Mouse (Mus musculus) neutrophil, adult 5-6 weeks (primary cell): ENCODE results near the gene Pxn. TPM values are rescaled to one million over a fixed set of nuclear protein-coding genes. Genes with fewer than 3 reads are reported as not detected.
"Not testable (repeated sequence)": the region's sequence is repeated elsewhere in the genome, so short reads cannot be mapped to it uniquely, and the experiment has no call there.

Source experiments
- ATAC-seq: fragments of 151-379, 151-347 bp; 2 replicates; pipeline ENCODE4 v1.8.0; 2017; ENCODE audit warnings: mild to moderate bottlenecking, moderate TSS enrichment; ENCODE audit not compliant: insufficient number of reproducible peaks, poor library complexity, low FRiP score, severe bottlenecking; ENCODE audit errors: extremely low read depth
- total RNA-seq: library from RNA; stranded (forward); fragments of 200-1000 nt; gene quantifications from 2 replicates; pipeline ENCODE4 v1.2.3, GENCODE M21; 2017

Pxn gene
- total RNA-seq, 1 experiment from 2014 or later: 288 TPM

DNA sequence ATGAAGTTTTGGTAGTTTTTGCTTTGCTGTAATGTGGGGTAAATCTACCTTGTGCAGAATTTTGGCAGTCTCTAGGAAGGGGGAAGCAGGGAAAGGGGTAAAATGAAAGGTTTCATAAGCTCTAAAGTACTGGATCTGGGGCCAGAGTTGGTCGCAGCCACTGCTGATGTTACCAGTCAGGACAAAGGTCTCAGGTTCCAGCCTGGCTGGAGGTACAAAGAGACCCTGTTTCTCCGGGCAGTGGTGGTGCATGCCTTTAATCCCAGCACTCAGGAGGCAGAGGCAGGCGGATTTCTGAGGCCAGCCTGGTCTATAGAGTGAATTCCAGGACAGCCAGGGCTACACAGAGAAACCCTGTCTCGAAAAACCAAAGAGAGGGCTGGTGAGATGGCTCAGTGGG is 859 bp upstream of the Pxn start:
- ATAC-seq: not testable (repeated sequence)

DNA sequence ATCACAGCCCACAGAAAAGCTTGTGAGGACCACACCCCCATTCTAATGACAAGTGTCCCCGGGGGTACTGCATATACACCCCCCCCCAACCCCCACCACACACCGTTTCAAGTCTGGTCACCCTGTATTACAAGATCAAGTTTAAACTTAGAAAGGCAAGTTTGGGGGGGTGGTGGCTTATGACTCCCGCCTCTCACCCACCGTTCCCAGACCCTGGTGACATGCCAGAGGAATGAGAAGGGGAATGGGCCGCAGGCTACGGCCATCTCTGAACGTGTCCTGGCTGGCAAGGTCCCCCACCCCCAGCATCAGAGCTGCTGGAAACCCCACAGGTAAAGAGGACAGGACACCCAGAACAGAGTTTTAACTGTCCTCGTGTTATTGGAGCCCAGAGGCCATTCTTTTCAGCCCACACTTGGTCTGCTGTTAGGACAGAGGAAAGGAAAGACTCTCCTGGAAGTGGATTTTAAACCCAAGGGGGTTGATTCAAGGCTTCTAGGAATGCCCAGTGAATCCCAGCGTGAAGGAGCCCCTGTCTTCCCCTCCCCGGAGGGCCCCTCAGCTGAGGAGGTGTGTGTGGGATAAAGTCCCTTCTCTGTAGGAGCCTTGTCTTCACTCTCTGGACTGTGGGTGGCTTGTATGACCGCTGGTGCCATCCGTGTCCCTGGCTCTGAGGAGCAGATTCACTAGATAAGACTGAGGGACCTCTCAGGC is 948 bp downstream of the Pxn start:
- ATAC-seq: no peak

GRCm38 (mm10) chr5:115507981-115508858 is 1.7 kb downstream of the Pxn start:
- no peak for ATAC-seq

- ATAC-seq: no peak
These were observed 2.3 kb downstream of the Pxn start for GRCm38 (mm10) chr5:115508859-115509147.

DNA sequence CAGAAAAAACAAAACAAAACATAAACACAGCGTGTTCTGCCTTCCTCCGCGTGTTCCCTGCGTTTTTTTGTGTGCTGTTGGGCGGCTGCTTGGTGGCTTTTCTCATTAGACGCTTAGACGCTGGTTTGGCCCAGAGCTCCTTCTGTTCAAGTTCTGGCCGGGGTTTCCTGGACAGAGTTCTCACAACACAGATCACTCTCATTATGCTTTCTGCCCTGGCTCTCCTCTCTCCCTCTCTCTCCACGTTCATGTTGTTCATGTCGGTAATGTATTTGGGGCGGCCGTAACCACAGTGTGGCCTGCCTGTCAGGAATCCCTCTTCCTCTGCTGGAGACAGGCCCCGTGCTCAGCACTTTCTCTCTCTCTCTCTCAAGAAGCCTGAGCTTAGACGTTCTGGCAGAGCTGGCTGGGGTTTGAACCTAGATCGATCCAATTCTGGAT is 2.9 kb downstream of the Pxn start:
- ATAC-seq: no peak

- no peak for ATAC-seq
These were observed 3.6 kb downstream of the Pxn start for GRCm38 (mm10) chr5:115509790-115510689.

GRCm38 (mm10) chr5:115512375-115512774 is 5.9 kb downstream of the Pxn start:
- ATAC-seq: no peak

DNA sequence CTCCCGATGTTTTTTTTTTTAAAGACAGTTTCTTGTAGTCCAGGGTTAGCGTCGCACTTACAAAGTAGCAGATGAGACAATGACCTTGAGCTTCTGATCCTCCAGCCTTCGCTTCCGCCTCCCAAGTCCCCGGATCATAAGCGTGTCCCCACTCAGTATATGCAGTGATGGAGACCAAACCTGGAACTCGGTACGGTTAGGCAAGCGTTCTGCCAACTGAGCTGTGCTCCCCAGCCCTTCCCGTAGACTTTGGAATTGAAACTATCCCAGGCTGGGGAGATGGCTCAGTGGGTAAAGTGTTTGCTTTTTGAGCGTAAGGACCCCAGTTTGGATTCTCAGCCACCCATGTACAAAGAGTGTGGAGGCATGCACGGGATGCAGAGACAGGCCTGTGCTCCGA is 6.8 kb downstream of the Pxn start:
- ATAC-seq: no peak

GRCm38 (mm10) chr5:115513721-115514120 is 7.2 kb downstream of the Pxn start:
- ATAC-seq: no peak

DNA sequence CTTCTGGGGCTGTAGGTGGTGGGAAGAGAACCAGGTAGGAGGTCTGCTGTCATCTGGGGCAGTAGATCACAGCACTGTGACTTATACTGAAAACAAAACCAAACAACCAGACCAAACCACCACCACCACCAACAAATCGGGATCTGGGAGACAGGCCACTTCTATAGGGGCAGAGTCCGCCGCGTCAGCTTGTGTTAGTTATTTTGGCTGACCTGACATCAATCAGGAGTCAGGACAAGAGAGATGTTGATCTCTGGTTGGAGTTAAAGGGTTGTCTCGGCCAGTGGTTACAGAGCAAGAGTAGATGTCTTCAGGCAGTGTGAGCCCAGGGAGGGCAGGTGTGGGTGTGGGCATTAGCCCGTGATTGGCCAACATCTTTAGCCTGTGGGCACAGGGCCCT is 7.9 kb downstream of the Pxn start:
- ATAC-seq: no peak

- ATAC-seq: no peak
These were observed 8.6 kb downstream of the Pxn start for GRCm38 (mm10) chr5:115514896-115515587.

DNA sequence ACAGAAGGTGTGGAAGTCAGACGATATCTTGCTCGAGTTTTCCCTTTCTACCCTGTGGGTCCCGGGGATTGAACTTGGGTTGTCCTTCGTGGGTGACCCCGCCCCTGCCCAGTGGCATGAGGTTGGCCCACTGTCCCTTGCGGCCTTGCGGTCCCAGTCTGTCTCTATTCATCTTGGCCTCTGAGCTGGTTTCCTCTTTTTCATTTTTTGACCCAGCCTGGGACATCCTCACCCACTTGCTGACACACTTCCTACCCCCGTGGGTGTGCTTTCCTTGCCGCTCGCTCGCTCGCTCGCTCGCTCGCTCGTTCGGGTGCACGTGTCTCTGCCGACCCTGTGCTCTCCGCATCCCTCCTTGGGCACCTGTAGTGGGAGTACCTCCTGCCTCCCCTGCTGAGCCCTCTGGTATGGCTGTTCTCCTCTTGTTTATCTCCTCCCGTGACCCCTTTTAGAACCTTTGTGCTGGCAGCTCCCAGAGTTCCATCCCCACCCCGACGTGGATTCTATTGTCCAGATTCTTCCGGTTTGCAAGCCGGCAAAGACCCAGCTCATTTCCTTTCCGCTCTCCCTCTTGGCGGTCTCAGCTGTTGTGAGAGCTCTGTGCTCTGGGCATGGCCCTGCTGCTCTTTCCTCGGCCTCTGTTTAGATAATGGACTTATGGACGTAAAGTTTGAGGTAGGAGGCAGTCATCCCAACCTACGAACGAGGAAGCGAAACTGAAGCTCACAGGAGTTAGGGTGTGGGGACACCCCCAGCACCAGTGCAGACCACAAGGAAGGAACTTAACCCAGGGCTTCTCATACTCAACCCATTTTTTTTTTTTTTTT is 9.8 kb downstream of the Pxn start:
- peak; percentile 89 for ATAC-seq

DNA sequence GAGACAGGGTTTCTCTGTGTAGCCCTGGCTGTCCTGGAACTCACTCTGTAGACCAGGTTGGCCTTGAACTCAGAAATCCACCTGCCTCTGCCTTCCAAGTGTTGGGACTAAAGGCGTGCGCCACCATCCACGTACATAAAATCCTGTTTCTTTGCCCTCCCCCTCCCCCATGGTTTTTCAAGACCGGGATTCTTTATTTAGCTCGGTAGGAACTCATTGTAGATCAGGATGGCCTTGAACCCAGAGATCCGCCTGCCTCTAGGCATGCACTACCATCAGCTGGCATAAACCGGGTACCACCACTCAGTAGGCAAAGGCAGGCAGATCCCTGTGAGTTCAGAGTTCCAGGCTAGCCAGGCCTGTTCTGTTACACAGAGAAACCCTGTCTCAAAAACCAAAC is 10.4 kb downstream of the Pxn start:
- ATAC-seq: no peak

DNA sequence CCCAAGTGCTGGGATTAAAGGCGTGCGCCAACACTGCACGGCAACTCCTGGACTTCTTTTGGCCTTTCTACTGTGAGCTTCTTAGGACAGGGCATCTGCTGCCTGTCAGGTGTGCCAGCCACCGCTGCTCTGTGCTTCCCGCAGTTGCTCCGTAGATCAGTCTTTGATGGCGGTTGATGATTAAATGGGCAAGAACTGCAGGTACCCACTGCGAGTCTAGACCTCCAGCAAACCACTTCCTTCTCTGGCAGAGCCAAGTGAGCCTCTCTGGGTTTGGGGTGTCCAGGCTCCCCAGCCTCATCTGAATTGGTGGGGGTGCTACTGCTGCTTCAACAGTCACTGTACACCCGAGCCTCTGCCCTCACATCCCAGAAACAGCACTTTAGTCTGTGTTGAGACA is 11.0 kb downstream of the Pxn start:
- ATAC-seq: no peak

- not testable (repeated sequence) for ATAC-seq
These were observed 11.7 kb downstream of the Pxn start for GRCm38 (mm10) chr5:115518214-115518613.

- ATAC-seq: no peak
These were observed 13.9 kb downstream of the Pxn start for GRCm38 (mm10) chr5:115520325-115520869.

DNA sequence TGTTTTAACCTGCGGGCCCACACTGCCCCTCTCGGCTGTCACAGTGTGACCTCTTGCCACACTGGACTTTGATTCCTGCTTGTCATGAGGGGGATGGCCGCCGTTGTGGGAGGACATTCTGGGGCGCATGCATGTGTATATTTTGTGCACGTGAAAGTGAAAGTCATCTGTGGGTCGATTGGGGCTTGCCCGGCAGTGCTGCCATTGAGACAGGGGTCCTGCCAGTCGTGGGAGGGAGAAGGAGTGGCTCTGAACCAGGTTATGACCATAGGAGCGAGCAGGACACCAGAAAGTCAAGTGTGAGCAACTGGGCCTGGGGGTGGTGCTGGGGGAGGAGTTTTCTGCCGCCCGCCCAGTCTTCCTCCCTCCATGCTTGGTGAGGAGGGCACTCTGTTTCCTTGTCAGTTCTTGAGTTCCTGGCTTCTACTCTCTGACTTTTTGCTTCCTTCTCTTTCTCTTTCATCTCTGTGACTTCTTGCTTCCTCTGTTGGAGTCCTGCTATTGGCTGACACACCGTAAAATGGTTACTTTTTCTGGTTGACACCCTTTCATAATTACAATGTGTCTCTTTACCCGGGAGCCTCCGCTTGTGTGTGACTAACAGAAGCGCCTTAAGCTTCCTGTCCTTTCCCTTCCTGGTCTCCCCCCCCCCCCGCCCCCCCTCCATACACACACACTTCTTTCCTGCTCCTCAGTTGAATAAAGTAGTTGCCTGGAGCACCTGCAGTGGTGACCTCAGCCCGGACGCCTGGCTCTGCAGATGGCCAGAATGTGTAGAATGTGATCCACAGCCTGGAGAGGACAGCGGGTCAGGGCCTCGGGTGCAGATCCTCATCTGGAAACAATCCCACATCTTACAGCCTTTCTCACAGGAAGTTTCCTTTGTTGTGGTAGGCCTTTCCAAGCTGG is 15.3 kb downstream of the Pxn start:
- peak; percentile 62 for ATAC-seq
